Mouse (Mus musculus) T-helper 2 cell (primary cell): ENCODE measurements at regions not wholly inside any gene's neighbourhood (a gene's known extent, or its start where the extent isn't known, plus 50 kb on each side); places are given as distances from the start of the nearest gene placed in this dataset.

Source experiments
- in situ Hi-C: fragments of 300-600 bp; cut with MboI, MseI; formaldehyde crosslinking; loops from one replicate; pipeline ENCODE4 v1.15.1; 2025; ENCODE audit warnings: high pct_unique_total_duplicates

- in situ Hi-C loops: no loop called here
Measured at GRCm38 (mm10) chr9:43977773-43978172, 65.4 kb upstream of the Thy1 start.

GRCm38 (mm10) chr9:43981376-43981775 lies 61.8 kb upstream of the Thy1 start:
- in situ Hi-C loops: no loop called here

GRCm38 (mm10) chr9:43982359-43982889 lies 60.8 kb upstream of the Thy1 start:
- in situ Hi-C loops: no loop called here

- in situ Hi-C loops: no loop called here
Measured at GRCm38 (mm10) chr9:43983220-43983619, 60.0 kb upstream of the Thy1 start.

GRCm38 (mm10) chr9:43984181-43985062 lies 58.8 kb upstream of the Thy1 start:
- in situ Hi-C loops: loop anchor here (5.0 kb wide), 1 partner anchor 63 kb away; no protein-coding TSS in a partner anchor

- in situ Hi-C loops: loop anchor here (5.0 kb wide), 1 partner anchor 59 kb away; no protein-coding TSS in a partner anchor
Measured at GRCm38 (mm10) chr9:43987957-43988356, 55.2 kb upstream of the Thy1 start.

- in situ Hi-C loops: loop anchor here (5.0 kb wide), 1 partner anchor 58 kb away; no protein-coding TSS in a partner anchor
Measured at GRCm38 (mm10) chr9:43988981-43989860, 54.0 kb upstream of the Thy1 start.

- in situ Hi-C loops: no loop called here
Measured at GRCm38 (mm10) chr9:43990124-43990523, 53.1 kb upstream of the Thy1 start.

GRCm38 (mm10) chr9:43993221-43993976 lies 49.8 kb upstream of the Thy1 start:
- in situ Hi-C loops: no loop called here
